Mouse (Mus musculus): ENCODE measurements at regions not wholly inside any gene's neighbourhood (a gene's known extent, or its start where the extent isn't known, plus 50 kb on each side); places are given as distances from the start of the nearest gene placed in this dataset.
A peak's percentile ranks its signal among the peaks of the same experiment; 100 is the strongest.

- H3K27ac ChIP-seq (ENCODE audit: insufficient read depth, low read depth) = no peak overlapping the region
- H3K4me2 ChIP-seq (ENCODE audit: insufficient read depth, low read depth, poor library complexity, severe bottlenecking) = no peak overlapping the region
- TF ChIP-seq KAT2A (IDR thresholded peaks at IDR 0.05; ENCODE audit: insufficient replicate concordance, low read length) = no peak
- peak; percentile 57 for TF ChIP-seq JUND (conservative IDR thresholded peaks at IDR 0.05; ENCODE audit: low read depth, low read length)
- peak; percentile 89 for TF ChIP-seq ZNF384 (IDR thresholded peaks at IDR 0.05; ENCODE audit: low read depth, low read length)
- TF ChIP-seq ETS1 (conservative IDR thresholded peaks at IDR 0.05; ENCODE audit: low read depth, low read length) = 0 out of 2 replicates have a peak, but pooled peaks have one; percentile 26
- TF ChIP-seq EP300 (IDR thresholded peaks at IDR 0.05; ENCODE audit: low read length) = peak; percentile 54
- TF ChIP-seq SMC3 (IDR thresholded peaks at IDR 0.05; ENCODE audit: low read depth, low read length) = no peak
- in situ Hi-C loops (cut with MboI; ENCODE audit: low pct_ligation_motif_present, low pct_unique_long_range_greater_than_20kb, low sequenced_read_pairs) (no loop called here), dilution Hi-C loops (cut with MboI; ENCODE audit: extremely low pct_ligation_motif_present, extremely low pct_unique_long_range_greater_than_20kb, low sequenced_read_pairs) (no loop called here)
- no peaks in the 10 kb centered on the region for H3K9me3 ChIP-seq (replicated peaks; ENCODE audit: low read length)
- H3K4me1 ChIP-seq (ENCODE audit: control insufficient read depth in 1 of 2, insufficient read depth in 2 of 2) = peaks cover 0 to 10% of the 10 kb centered on the region in 2 experiments; a peak in 2 of 4 replicates
- H3K9ac ChIP-seq (ENCODE audit: insufficient read depth, low read depth) = no peak overlapping the region
- peak; percentile 24 for DNase-seq (ENCODE audit: extremely low read depth)
- no peaks in the 10 kb centered on the region for H3K27me3 ChIP-seq (replicated peaks)
- no peaks in the 10 kb centered on the region for H3K79me2 ChIP-seq (replicated peaks; ENCODE audit: control insufficient read depth, extremely low read depth, insufficient read depth, poor library complexity, severe bottlenecking)
- no peaks in the 10 kb centered on the region for H3K36me3 ChIP-seq (replicated peaks in 1 of 2; ENCODE audit: control insufficient read depth in 1 of 2, insufficient read depth in 1 of 2, low read length in 1 of 2)
- H3K4me3 ChIP-seq (replicated peaks in 1 of 3; ENCODE audit: low read depth in 2 of 3, low read length in 2 of 3, poor library complexity in 1 of 3) = no peak overlapping the region
Measured at GRCm38 (mm10) chr9:82359573-82359972, 469.8 kb upstream of the Irak1bp1 start.

DNA sequence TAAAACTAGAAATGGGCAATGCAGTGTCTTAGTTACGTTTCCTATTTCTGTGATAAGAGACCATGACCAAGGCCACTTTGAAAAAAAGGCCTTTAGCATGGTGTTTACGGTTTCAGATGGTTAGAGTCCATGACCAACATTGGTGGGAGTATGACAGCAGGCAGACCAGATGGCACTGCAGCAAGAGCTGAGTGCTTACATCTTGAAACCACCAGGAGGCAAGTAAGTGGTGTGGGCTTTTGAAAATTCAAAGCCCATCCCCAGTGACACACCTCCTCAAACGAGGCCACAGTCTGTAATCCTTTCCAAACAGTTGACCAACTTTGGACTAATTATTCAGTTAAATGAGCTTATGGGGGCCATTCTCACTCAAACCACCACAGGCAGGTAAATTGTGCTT, 427.0 kb upstream of the Irak1bp1 start:
- H3K27ac ChIP-seq (ENCODE audit: insufficient read depth, low read depth) = no peak overlapping the region
- peaks cover 0 to 4% of the 10 kb centered on the region in 2 experiments; a peak in 2 of 4 replicates for H3K4me1 ChIP-seq (ENCODE audit: control insufficient read depth in 1 of 2, insufficient read depth in 2 of 2)
- no peak overlapping the region for H3K4me2 ChIP-seq (ENCODE audit: insufficient read depth, low read depth, poor library complexity, severe bottlenecking)
- no peak overlapping the region for H3K9ac ChIP-seq (ENCODE audit: insufficient read depth, low read depth)
- TF ChIP-seq NRF1 (IDR thresholded peaks at IDR 0.05; ENCODE audit: low read depth, low read length) (no peak), CHD1 (IDR thresholded peaks at IDR 0.05; ENCODE audit: low read depth, low read length) (no peak), HCFC1 (IDR thresholded peaks at IDR 0.05; ENCODE audit: low read depth, low read length) (no peak), RAD21 (IDR thresholded peaks at IDR 0.05; ENCODE audit: low read depth, low read length) (no peak; the same call in 1 of the 2 replicates), CTCF (conservative IDR thresholded peaks at IDR 0.05 in 1 of 2, IDR thresholded peaks at IDR 0.05 in 1 of 2; ENCODE audit: low read depth in 2 of 2, low read length in 2 of 2) (peak in 1 of 2 experiments; percentile 37; a peak in 2 of 4 replicates), PAX5 (IDR thresholded peaks at IDR 0.05; ENCODE audit: low read length) (no peak)
- peak; percentile 11 for DNase-seq (ENCODE audit: extremely low read depth)
- no peaks in the 10 kb centered on the region for H3K9me3 ChIP-seq (replicated peaks; ENCODE audit: low read length)
- in situ Hi-C loops (cut with MboI; ENCODE audit: low pct_ligation_motif_present, low pct_unique_long_range_greater_than_20kb, low sequenced_read_pairs) = no loop called here
- no peaks in the 10 kb centered on the region for H3K79me2 ChIP-seq (replicated peaks; ENCODE audit: control insufficient read depth, extremely low read depth, insufficient read depth, poor library complexity, severe bottlenecking)
- H3K4me3 ChIP-seq (replicated peaks in 1 of 3; ENCODE audit: low read depth in 2 of 3, low read length in 2 of 3, poor library complexity in 1 of 3) = no peak overlapping the region
- no peaks in the 10 kb centered on the region for H3K36me3 ChIP-seq (replicated peaks in 1 of 2; ENCODE audit: control insufficient read depth in 1 of 2, insufficient read depth in 1 of 2, low read length in 1 of 2)
- H3K27me3 ChIP-seq (replicated peaks) = no peaks in the 10 kb centered on the region
- dilution Hi-C loops (cut with MboI; ENCODE audit: extremely low pct_ligation_motif_present, extremely low pct_unique_long_range_greater_than_20kb, low sequenced_read_pairs) = no loop called here

- Histone ChIP-seq H3K4me3 (replicated peaks in 1 of 3; ENCODE audit: low read depth in 2 of 3, low read length in 2 of 3, poor library complexity in 1 of 3) (no peak overlapping the region), H3K9ac (ENCODE audit: insufficient read depth, low read depth) (no peak overlapping the region), H3K27ac (ENCODE audit: insufficient read depth, low read depth) (no peak overlapping the region), H3K79me2 (replicated peaks; ENCODE audit: control insufficient read depth, extremely low read depth, insufficient read depth, poor library complexity, severe bottlenecking) (no peaks in the 10 kb centered on the region), H3K9me3 (replicated peaks; ENCODE audit: low read length) (no peaks in the 10 kb centered on the region), H3K27me3 (replicated peaks) (no peaks in the 10 kb centered on the region), H3K4me2 (ENCODE audit: insufficient read depth, low read depth, poor library complexity, severe bottlenecking) (no peak overlapping the region), H3K36me3 (replicated peaks in 1 of 2; ENCODE audit: control insufficient read depth in 1 of 2, insufficient read depth in 1 of 2, low read length in 1 of 2) (no peaks in the 10 kb centered on the region), H3K4me1 (ENCODE audit: control insufficient read depth in 1 of 2, insufficient read depth in 2 of 2) (peaks cover 0 to 4% of the 10 kb centered on the region in 2 experiments; a peak in 2 of 4 replicates)
- DNase-seq (ENCODE audit: extremely low read depth) = peak; percentile 31
- TF ChIP-seq IRF4 (IDR thresholded peaks at IDR 0.05; ENCODE audit: low read depth, low read length) = no peak
- peak in 1 of 2 experiments; percentile 47; a peak in 2 of 4 replicates for TF ChIP-seq CTCF (conservative IDR thresholded peaks at IDR 0.05 in 1 of 2, IDR thresholded peaks at IDR 0.05 in 1 of 2; ENCODE audit: low read depth in 2 of 2, low read length in 2 of 2)
- TF ChIP-seq MYC (IDR thresholded peaks at IDR 0.05; ENCODE audit: low read depth, low read length) = no peak
- peak; percentile 43 for TF ChIP-seq SMC3 (IDR thresholded peaks at IDR 0.05; ENCODE audit: low read depth, low read length)
- TF ChIP-seq ZKSCAN1 (IDR thresholded peaks at IDR 0.05; ENCODE audit: borderline replicate concordance, low read depth, low read length) = no peak
- peak; percentile 34 for TF ChIP-seq RAD21 (IDR thresholded peaks at IDR 0.05; ENCODE audit: low read depth, low read length)
- dilution Hi-C loops (cut with MboI; ENCODE audit: extremely low pct_ligation_motif_present, extremely low pct_unique_long_range_greater_than_20kb, low sequenced_read_pairs) = no loop called here
- in situ Hi-C loops (cut with MboI; ENCODE audit: low pct_ligation_motif_present, low pct_unique_long_range_greater_than_20kb, low sequenced_read_pairs) = no loop called here
Measured at GRCm38 (mm10) chr9:82404010-82404409, 425.3 kb upstream of the Irak1bp1 start.

Data from CH12.LX (cell line).